Mouse (Mus musculus) small intestine, adult 2 months (tissue): Measurements from ENCODE around the gene Dnajc1. TPM values are rescaled to one million over a fixed set of nuclear protein-coding genes. Genes with fewer than 3 reads are reported as not detected.

Experiments
- H3K27ac ChIP-seq: fragments of 200-500 bp; 2 replicates; pipeline ENCODE4 v1.5.1; 2012; ENCODE audit warnings: low read depth, low read length, control low read depth, inconsistent platforms; ENCODE audit not compliant: insufficient read depth
- H3K27me3 ChIP-seq: fragments of 200-500 bp; 2 replicates; pipeline ENCODE4 v1.6.1; 2012; ENCODE audit warnings: mild to moderate bottlenecking, moderate library complexity, low read length, inconsistent platforms; ENCODE audit not compliant: control insufficient read depth, insufficient read depth
- H3K36me3 ChIP-seq: fragments of 200-500 bp; 2 replicates; pipeline ENCODE4 v1.6.1; 2012; ENCODE audit warnings: mild to moderate bottlenecking, low read length, control low read depth, inconsistent platforms; ENCODE audit not compliant: control insufficient read depth, insufficient read depth
- H3K4me1 ChIP-seq: fragments of 200-500 bp; 2 replicates; pipeline ENCODE4 v1.6.1; 2012; ENCODE audit warnings: low read length, inconsistent platforms, mixed read lengths; ENCODE audit not compliant: control insufficient read depth, insufficient read depth, insufficient read length
- H3K4me3 ChIP-seq: fragments of 200-500 bp; 2 replicates; pipeline ENCODE4 v1.5.1; 2012; ENCODE audit warnings: low read depth, mild to moderate bottlenecking, control low read depth, inconsistent platforms, low read length, moderate library complexity
- CTCF ChIP-seq: fragments of 200-500 bp; IDR thresholded peaks from 2 replicates; pipeline ENCODE4 v1.5.1; 2012; ENCODE audit warnings: low read depth, mild to moderate bottlenecking, control low read depth, inconsistent platforms, low read length, moderate library complexity, mixed read lengths; ENCODE audit not compliant: insufficient replicate concordance, insufficient read length; ENCODE audit errors: extremely low read depth
- POLR2A ChIP-seq: fragments of 200-500 bp; IDR thresholded peaks from 2 replicates; pipeline ENCODE4 v1.6.1; 2012; ENCODE audit warnings: low read depth, mild to moderate bottlenecking, control low read depth, inconsistent platforms, low read length, moderate library complexity
- WGBS: fragments of 180-500 bp; shearing (Covaris S2); methylation state at CpG from one replicate; pipeline ENCODE4 v1.1.7; 2018; 5-methylcytosine and 5-hydroxymethylcytosine counted together
- polyA plus RNA-seq: library from polyadenylated mRNA; depleted of rRNA; stranded (reverse); fragments of >200 nt; gene quantifications from 2 replicates; pipeline ENCODE4 v1.2.3, GENCODE M21; 2012

The Dnajc1 gene
- polyA plus RNA-seq, 1 experiment, result 25.2 TPM

- TF ChIP-seq POLR2A (no peak), CTCF (no peak)
- H3K4me3 ChIP-seq, result no peak overlapping the region
- H3K4me1 ChIP-seq, result no peaks in the 10 kb centered on the region
- 70% methylated on average over 5 of the region's 5 CpGs for WGBS
- H3K27ac ChIP-seq, result no peak overlapping the region
- H3K36me3 ChIP-seq, result peaks cover 1% of the 10 kb centered on the region; the same call in 1 of the 2 replicates
- no peaks in the 10 kb centered on the region for H3K27me3 ChIP-seq
Observed at GRCm38 (mm10) chr2:18232883-18233567, 159.6 kb downstream of the Dnajc1 start.

DNA sequence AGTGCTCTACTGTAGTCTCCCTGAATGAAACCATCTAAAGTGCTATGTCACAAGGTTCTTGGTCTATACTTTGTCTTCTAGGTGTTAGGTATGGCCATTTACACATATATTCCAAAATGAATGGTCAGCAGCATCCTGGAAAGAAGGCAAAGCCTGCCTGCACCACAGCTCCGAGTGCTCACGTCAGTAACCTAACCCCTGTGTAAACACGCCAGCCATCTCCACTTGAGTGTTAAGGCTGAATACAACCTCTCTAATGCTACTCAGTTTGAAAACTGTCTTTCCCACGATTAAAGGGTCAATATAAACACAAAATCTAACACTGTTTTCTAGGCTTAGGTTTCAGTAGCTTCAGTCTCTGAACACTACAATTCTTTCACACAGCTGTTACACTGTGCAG, 161.5 kb downstream of the Dnajc1 start:
- Histone ChIP-seq H3K27me3 (no peaks in the 10 kb centered on the region), H3K36me3 (peaks cover 1% of the 10 kb centered on the region; the same call in 1 of the 2 replicates), H3K4me1 (no peaks in the 10 kb centered on the region), H3K27ac (no peak overlapping the region), H3K4me3 (no peak overlapping the region)
- TF ChIP-seq CTCF, result no peak
- TF ChIP-seq POLR2A, result no peak
- 76% methylated on average over 4 of the region's 4 CpGs for WGBS

GRCm38 (mm10) chr2:18229279-18229678, 163.4 kb downstream of the Dnajc1 start:
- WGBS, result 55% methylated on average over 2 of the region's 2 CpGs
- H3K27ac ChIP-seq, result no peak overlapping the region
- H3K4me1 ChIP-seq, result no peaks in the 10 kb centered on the region
- TF ChIP-seq POLR2A (no peak), CTCF (no peak)
- no peaks in the 10 kb centered on the region for H3K27me3 ChIP-seq
- H3K4me3 ChIP-seq, result no peak overlapping the region
- peaks cover 1% of the 10 kb centered on the region; the same call in 1 of the 2 replicates for H3K36me3 ChIP-seq

DNA sequence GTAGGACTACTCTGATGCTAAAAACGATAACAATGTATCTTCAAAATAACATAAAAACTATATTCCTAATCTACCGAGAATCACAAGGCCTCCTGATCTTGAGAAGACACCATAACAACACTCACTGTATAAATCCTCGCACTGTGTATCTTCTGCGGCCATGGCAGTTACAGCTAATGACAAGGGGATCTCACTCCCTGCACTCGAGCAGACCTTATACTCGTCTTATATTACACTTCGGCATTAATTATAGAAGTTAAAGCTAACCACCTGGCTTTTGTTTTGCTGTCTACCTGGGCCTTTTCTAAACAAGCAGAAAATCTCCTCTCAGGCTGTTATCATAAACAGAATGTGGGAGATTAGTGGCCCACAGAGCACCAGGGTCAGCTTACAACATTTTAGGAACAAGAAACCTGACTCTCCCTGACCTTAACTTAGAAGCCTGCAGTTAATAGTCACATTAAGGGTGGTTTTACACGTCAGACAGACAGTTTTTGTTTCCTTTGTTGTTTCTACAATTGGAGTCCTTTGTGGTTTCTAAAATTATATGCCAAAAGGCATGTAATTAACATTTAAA, 164.1 kb downstream of the Dnajc1 start:
- H3K27ac ChIP-seq, result no peak overlapping the region
- no peaks in the 10 kb centered on the region for H3K4me1 ChIP-seq
- H3K27me3 ChIP-seq, result no peaks in the 10 kb centered on the region
- TF ChIP-seq POLR2A (no peak), CTCF (no peak)
- 86% methylated on average over 8 of the region's 8 CpGs for WGBS
- peaks cover 1% of the 10 kb centered on the region; the same call in 1 of the 2 replicates for H3K36me3 ChIP-seq
- H3K4me3 ChIP-seq, result no peak overlapping the region

DNA sequence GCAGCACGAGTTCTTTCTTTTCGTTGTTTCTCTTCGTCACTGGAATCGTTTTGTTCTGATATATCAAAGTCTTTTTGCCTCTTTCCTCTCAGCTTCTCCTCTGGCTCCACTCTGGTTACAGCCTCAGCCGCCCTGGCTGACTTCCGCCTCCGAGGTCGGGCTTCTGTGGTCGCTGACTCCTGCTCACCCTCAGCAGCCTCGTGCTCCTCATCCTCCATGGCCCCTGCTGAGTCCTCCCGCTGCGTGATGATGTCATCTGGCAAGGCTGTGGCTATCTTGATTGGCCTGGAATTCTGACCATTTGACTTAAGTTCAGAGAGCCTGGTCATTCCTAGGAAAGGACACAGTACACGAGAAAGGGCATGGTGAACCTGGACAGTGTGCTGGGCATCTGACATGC, 173.1 kb downstream of the Dnajc1 start:
- no peak for TF ChIP-seq POLR2A
- TF ChIP-seq CTCF, result no peak

GRCm38 (mm10) chr2:18219136-18219535, 173.5 kb downstream of the Dnajc1 start:
- H3K27me3 ChIP-seq, result no peaks in the 10 kb centered on the region
- H3K36me3 ChIP-seq, result peaks cover 22% of the 10 kb centered on the region
- H3K4me1 ChIP-seq, result no peaks in the 10 kb centered on the region
- H3K4me3 ChIP-seq, result no peak overlapping the region
- TF ChIP-seq POLR2A, result no peak
- TF ChIP-seq CTCF, result no peak
- 78% methylated on average over 8 of the region's 8 CpGs for WGBS
- no peak overlapping the region for H3K27ac ChIP-seq

More for the DNA sequence above, 173.1 kb downstream of the Dnajc1 start:
- 85% methylated on average over 13 of the region's 13 CpGs for WGBS
- no peak overlapping the region for H3K27ac ChIP-seq
- H3K27me3 ChIP-seq, result no peaks in the 10 kb centered on the region
- peaks cover 22% of the 10 kb centered on the region for H3K36me3 ChIP-seq
- no peak overlapping the region for H3K4me3 ChIP-seq
- H3K4me1 ChIP-seq, result no peaks in the 10 kb centered on the region

GRCm38 (mm10) chr2:18218500-18218899, 174.1 kb downstream of the Dnajc1 start:
- H3K27ac ChIP-seq, result no peak overlapping the region
- H3K4me3 ChIP-seq, result no peak overlapping the region
- H3K36me3 ChIP-seq, result peaks cover 25% of the 10 kb centered on the region
- no peaks in the 10 kb centered on the region for H3K27me3 ChIP-seq
- H3K4me1 ChIP-seq, result no peaks in the 10 kb centered on the region
- 84% methylated on average over 5 of the region's 5 CpGs for WGBS
- no peak for TF ChIP-seq CTCF
- TF ChIP-seq POLR2A, result no peak

DNA sequence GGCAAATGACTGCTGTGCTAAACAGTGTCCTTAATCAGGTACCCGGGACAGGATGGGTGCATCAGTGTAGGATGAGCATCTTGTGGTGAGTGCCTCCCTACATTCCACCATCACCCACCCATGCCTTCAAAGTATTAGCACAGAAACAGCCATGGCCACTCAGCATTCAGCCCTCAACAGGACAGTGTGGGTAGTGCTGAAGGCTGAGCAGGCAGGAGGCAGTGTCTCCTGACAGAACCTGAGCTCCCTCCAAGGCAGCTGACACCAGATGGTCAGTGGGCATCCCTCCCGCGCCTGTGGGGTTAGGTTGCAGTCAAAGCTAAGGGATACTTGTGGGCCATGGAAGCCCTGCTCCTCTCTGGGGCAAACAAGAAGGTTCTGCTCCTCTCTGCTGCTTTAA, 174.8 kb downstream of the Dnajc1 start:
- 65% methylated on average over 3 of the region's 3 CpGs for WGBS

More for the DNA sequence above, 174.8 kb downstream of the Dnajc1 start:
- Histone ChIP-seq H3K27me3 (no peaks in the 10 kb centered on the region), H3K4me1 (no peaks in the 10 kb centered on the region), H3K27ac (no peak overlapping the region), H3K4me3 (no peak overlapping the region), H3K36me3 (peaks cover 31% of the 10 kb centered on the region)
- TF ChIP-seq POLR2A (no peak), CTCF (no peak)
